Mouse (Mus musculus) hindbrain, embryonic 11.5 days (tissue): ENCODE measurements around the gene Tiam1. TPM values are rescaled to one million over a fixed set of nuclear protein-coding genes. Genes with fewer than 3 reads are reported as not detected.
A peak's percentile ranks its signal among the peaks of the same experiment; 100 is the strongest.

Experiments
- ATAC-seq: fragments of 200-750 bp; cut with Nextera tagmentation; 2 replicates; pipeline ENCODE4 v1.8.0; 2017; ENCODE audit warnings: mild to moderate bottlenecking, moderate TSS enrichment, moderate library complexity; ENCODE audit not compliant: low FRiP score
- DNase-seq: peaks from one replicate; pipeline ENCODE4 v3.0.0-alpha.2; 2015; ENCODE audit warnings: low spot score
- H3K27ac ChIP-seq: fragments of 300-500 bp; sonication (generic); 2 replicates; pipeline ENCODE4 v1.5.1; 2014; ENCODE audit warnings: mild to moderate bottlenecking, low read depth, low read length
- H3K27me3 ChIP-seq: fragments of 300-500 bp; sonication (generic); 2 replicates; pipeline ENCODE4 v1.6.1; 2014; ENCODE audit warnings: mild to moderate bottlenecking, low read length, moderate library complexity, mixed read lengths; ENCODE audit not compliant: control insufficient read depth, insufficient read depth
- H3K36me3 ChIP-seq: fragments of 300-500 bp; sonication (generic); 2 replicates; pipeline ENCODE4 v1.6.1; 2014; ENCODE audit warnings: mild to moderate bottlenecking, low read length, moderate library complexity, mixed read lengths; ENCODE audit not compliant: control insufficient read depth, insufficient read depth
- H3K4me1 ChIP-seq: fragments of 300-500 bp; sonication (generic); replicated peaks from 2 replicates; pipeline ENCODE4 v1.6.1; 2014; ENCODE audit warnings: low read length, mixed read lengths; ENCODE audit not compliant: control insufficient read depth, insufficient read depth
- H3K4me2 ChIP-seq: fragments of 300-500 bp; sonication (generic); replicated peaks from 2 replicates; pipeline ENCODE4 v1.6.1; 2014; ENCODE audit warnings: mild to moderate bottlenecking, low read depth, low read length
- H3K4me3 ChIP-seq: fragments of 300-500 bp; sonication (generic); 2 replicates; pipeline ENCODE4 v1.5.1; 2014; ENCODE audit warnings: low read depth, low read length
- H3K9ac ChIP-seq: fragments of 300-500 bp; sonication (generic); 2 replicates; pipeline ENCODE4 v1.6.1; 2014; ENCODE audit warnings: low read depth, low read length
- H3K9me3 ChIP-seq: fragments of 300-500 bp; sonication (generic); 2 replicates; pipeline ENCODE4 v1.6.1; 2016; ENCODE audit warnings: low read length; ENCODE audit not compliant: control insufficient read depth
- WGBS: fragments of 180-500 bp; shearing (Covaris S2); extraction: QIAGEN DNeasy Blood & Tissue Kit; methylation state at CpG from one replicate; pipeline ENCODE4 v1.1.7; 2014; 5-methylcytosine and 5-hydroxymethylcytosine counted together
- polyA plus RNA-seq: library from polyadenylated mRNA; unstranded; fragments of >200 nt; fragmentation: Nextera tagmentation; extraction: Ambion mirVana; gene quantifications from 2 replicates; pipeline ENCODE4 v1.2.1, GENCODE M21; 2014

The Tiam1 gene
- polyA plus RNA-seq, 1 experiment from 2014 or later = 27.6 TPM

GRCm38 (mm10) chr16:89779705-89780104 is 363.9 kb downstream of the Tiam1 start:
- Histone ChIP-seq H3K4me1 (no peaks in the 10 kb centered on the region), H3K36me3 (0 out of 2 replicates have a peak, but pooled peaks cover 2% of the 10 kb centered on the region), H3K27ac (no peak overlapping the region), H3K4me3 (no peak overlapping the region), H3K27me3 (no peaks in the 10 kb centered on the region), H3K4me2 (no peak overlapping the region), H3K9ac (no peak overlapping the region), H3K9me3 (no peaks in the 10 kb centered on the region)
- DNase-seq = no peak
- WGBS = 87% methylated on average over 3 of the region's 3 CpGs
- no peak; the same call in 1 of the 2 replicates for ATAC-seq

GRCm38 (mm10) chr16:89777450-89777849 is 366.1 kb downstream of the Tiam1 start:
- Histone ChIP-seq H3K9me3 (no peaks in the 10 kb centered on the region), H3K9ac (no peak overlapping the region), H3K4me3 (no peak overlapping the region), H3K4me1 (no peaks in the 10 kb centered on the region), H3K27me3 (no peaks in the 10 kb centered on the region), H3K27ac (no peak overlapping the region), H3K4me2 (no peak overlapping the region), H3K36me3 (0 out of 2 replicates have a peak, but pooled peaks cover 2% of the 10 kb centered on the region)
- DNase-seq = no peak
- ATAC-seq = no peak
- 75% methylated on average over 2 of the region's 2 CpGs for WGBS

DNA sequence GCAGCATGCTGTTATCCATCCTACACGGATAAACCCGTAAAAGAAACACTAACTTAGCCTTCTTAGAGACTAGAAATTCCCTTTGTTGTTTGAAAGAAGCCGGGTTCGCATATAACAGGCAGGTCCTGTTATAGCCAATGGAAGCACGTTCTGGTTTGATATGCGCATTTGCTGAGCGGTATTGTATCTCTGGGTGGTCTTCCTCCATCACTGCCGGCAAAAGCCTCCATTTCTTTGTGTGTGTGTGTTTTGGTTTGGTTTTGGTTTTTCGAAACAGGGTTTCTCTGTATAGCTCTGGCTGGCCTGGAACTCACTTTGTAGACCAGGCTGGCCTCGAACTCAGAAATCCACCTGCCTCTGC is 369.0 kb downstream of the Tiam1 start:
- Histone ChIP-seq H3K36me3 (no peaks in the 10 kb centered on the region), H3K27ac (no peak overlapping the region), H3K4me2 (peak overlapping the region; percentile 62), H3K4me1 (no peaks in the 10 kb centered on the region), H3K9me3 (peaks cover 5% of the 10 kb centered on the region; the same call in 1 of the 2 replicates), H3K4me3 (no peak overlapping the region), H3K9ac (no peak overlapping the region), H3K27me3 (no peaks in the 10 kb centered on the region)
- 29% methylated on average over 10 of the region's 10 CpGs for WGBS
- DNase-seq (no peak), ATAC-seq (no peak; the same call in 1 of the 2 replicates)

- DNase-seq = peak; percentile 93
- no peak overlapping the region for H3K27ac ChIP-seq
- no peaks in the 10 kb centered on the region for H3K36me3 ChIP-seq
- peak; percentile 87 for ATAC-seq
- peak overlapping the region; percentile 62 for H3K4me2 ChIP-seq
- H3K9me3 ChIP-seq = peaks cover 5% of the 10 kb centered on the region; the same call in 1 of the 2 replicates
- peak overlapping the region; percentile 15; the same call in 1 of the 2 replicates for H3K4me3 ChIP-seq
- WGBS = 13% methylated on average over 30 of the region's 30 CpGs
- no peaks in the 10 kb centered on the region for H3K4me1 ChIP-seq
- no peaks in the 10 kb centered on the region for H3K27me3 ChIP-seq
- no peak overlapping the region for H3K9ac ChIP-seq
These were observed 369.7 kb downstream of the Tiam1 start for GRCm38 (mm10) chr16:89773657-89774552.

GRCm38 (mm10) chr16:89765919-89766318 is 377.6 kb downstream of the Tiam1 start:
- Histone ChIP-seq H3K27me3 (no peaks in the 10 kb centered on the region), H3K4me2 (no peak overlapping the region), H3K27ac (no peak overlapping the region), H3K9me3 (peaks cover 5% of the 10 kb centered on the region; the same call in 1 of the 2 replicates), H3K36me3 (no peaks in the 10 kb centered on the region), H3K4me1 (no peaks in the 10 kb centered on the region), H3K4me3 (no peak overlapping the region), H3K9ac (no peak overlapping the region)
- DNase-seq (no peak), ATAC-seq (peak; percentile 41)
- WGBS = 88% methylated on average over 11 of the region's 11 CpGs

GRCm38 (mm10) chr16:89765470-89765869 is 378.1 kb downstream of the Tiam1 start:
- 22% methylated on average over 8 of the region's 8 CpGs for WGBS
- ATAC-seq (peak; percentile 48; the same call in 1 of the 2 replicates), DNase-seq (peak; percentile 65)
- H3K9me3 ChIP-seq = peaks cover 5% of the 10 kb centered on the region; the same call in 1 of the 2 replicates
- no peaks in the 10 kb centered on the region for H3K27me3 ChIP-seq
- no peaks in the 10 kb centered on the region for H3K36me3 ChIP-seq
- no peak overlapping the region for H3K27ac ChIP-seq
- no peak overlapping the region for H3K9ac ChIP-seq
- no peaks in the 10 kb centered on the region for H3K4me1 ChIP-seq
- no peak overlapping the region for H3K4me3 ChIP-seq
- H3K4me2 ChIP-seq = no peak overlapping the region

- no peak overlapping the region for H3K4me3 ChIP-seq
- H3K4me1 ChIP-seq = no peaks in the 10 kb centered on the region
- no peaks in the 10 kb centered on the region for H3K9me3 ChIP-seq
- no peak overlapping the region for H3K9ac ChIP-seq
- no peaks in the 10 kb centered on the region for H3K27me3 ChIP-seq
- H3K27ac ChIP-seq = no peak overlapping the region
- 81% methylated on average over 2 of the region's 2 CpGs for WGBS
- no peaks in the 10 kb centered on the region for H3K36me3 ChIP-seq
- ATAC-seq = no peak
- DNase-seq = no peak
- no peak overlapping the region for H3K4me2 ChIP-seq
These were observed 379.8 kb downstream of the Tiam1 start for GRCm38 (mm10) chr16:89763812-89764211.

DNA sequence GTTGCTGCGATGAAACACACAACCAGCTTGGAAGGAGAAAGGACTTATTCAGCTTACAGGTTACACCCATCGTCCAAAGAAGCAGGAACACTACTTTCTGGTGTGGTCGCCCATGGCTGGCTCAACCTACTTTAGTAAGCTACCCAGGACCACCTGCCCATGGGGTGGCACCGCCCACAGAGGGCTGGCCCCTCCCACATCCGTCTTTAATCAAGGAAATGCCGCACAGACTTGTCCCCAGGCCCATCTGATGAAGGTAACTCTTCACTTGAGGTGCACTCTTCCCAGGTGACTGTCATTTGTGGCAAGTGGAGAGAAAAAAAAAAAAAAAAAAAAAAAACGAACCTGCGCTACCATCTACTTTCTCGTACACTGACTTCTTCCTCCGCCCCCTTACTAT is 381.0 kb downstream of the Tiam1 start:
- Histone ChIP-seq H3K9ac (no peak overlapping the region), H3K36me3 (no peaks in the 10 kb centered on the region), H3K4me1 (no peaks in the 10 kb centered on the region), H3K27ac (no peak overlapping the region), H3K27me3 (no peaks in the 10 kb centered on the region), H3K4me2 (no peak overlapping the region), H3K9me3 (no peaks in the 10 kb centered on the region), H3K4me3 (no peak overlapping the region)
- DNase-seq = no peak
- ATAC-seq = no peak
- WGBS = 88% methylated on average over 10 of the region's 10 CpGs

DNA sequence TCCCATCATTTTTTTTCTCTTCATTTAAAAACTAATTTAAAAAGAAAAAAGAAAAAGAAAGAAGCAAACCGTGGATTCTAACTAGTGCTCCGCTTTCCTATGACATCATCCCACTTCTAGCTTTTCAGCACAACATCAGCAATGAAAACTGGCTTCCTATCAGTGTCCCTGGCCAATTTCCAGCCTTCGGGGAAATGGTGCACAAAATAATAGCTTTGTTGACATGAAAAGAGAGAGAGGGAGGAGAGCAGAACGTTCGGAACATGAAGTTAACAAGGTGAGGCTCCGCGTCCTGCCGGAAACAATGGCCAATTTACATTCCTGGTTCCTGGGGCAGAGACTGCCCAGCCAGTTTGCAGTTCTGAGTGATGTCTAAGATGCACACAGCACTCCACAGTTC is 381.5 kb downstream of the Tiam1 start:
- Histone ChIP-seq H3K9me3 (no peaks in the 10 kb centered on the region), H3K27me3 (no peaks in the 10 kb centered on the region), H3K9ac (no peak overlapping the region), H3K27ac (no peak overlapping the region), H3K4me3 (no peak overlapping the region), H3K4me2 (no peak overlapping the region), H3K36me3 (no peaks in the 10 kb centered on the region), H3K4me1 (no peaks in the 10 kb centered on the region)
- DNase-seq (no peak), ATAC-seq (no peak)
- 76% methylated on average over 8 of the region's 8 CpGs for WGBS
